Mouse (Mus musculus): ENCODE data around the gene Cluh. TPM values are rescaled to one million over a fixed set of nuclear protein-coding genes. Genes with fewer than 3 reads are reported as not detected.

Cluh gene
- polyA plus RNA-seq, 1 experiment from 2014 or later = 24.6 TPM

DNA sequence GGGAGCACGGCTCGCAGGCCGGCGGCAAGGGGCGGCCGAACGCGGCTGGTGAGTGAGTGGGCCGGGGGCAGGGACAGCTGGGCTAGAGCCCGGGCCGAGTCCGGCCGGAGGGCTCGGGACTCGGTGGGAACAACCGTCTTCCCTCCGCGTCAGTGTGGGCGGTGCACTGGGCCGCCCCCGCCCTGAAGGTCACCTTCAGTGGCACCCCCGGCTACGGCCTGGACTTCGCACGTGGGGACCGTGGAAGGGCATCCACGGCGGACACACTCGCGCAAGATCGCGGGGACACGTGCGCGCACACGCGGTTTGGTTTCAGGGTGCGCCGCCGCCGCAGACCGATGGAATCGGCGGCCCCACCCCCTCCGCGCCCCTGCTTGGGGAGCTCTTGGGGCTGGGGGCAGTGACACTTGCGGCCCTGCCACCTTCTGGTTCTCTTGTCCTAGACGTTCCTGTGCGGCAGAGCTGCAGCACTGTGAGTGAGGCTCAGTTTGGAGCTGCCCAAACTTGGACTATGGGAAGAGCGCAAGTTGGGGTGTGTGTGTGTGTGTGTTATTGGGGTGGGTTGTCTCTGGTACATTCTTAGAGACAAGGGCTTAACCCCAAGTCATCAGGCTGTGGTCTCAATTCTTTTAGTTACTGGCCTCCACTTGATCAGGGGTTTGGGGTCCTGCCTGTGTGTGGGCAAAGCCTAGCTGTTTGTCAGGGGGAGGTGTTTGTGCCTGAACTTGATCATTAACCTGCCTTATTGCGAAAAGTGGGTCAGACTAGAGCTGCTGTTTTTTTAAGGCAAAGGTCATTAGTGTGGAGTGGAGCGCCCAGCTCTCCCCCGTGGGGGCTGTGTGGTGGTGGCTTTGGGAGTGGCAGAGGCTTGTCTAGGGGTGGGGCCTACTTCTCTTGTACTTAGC is 604 bp downstream of the Cluh start:
- ATAC-seq (ENCODE audit: low read depth) = peak; percentile 49
- peak overlapping the region; percentile 97 for H3K4me2 ChIP-seq
- under 1% methylated on average over 53 of the region's 53 CpGs for WGBS (ENCODE audit: insufficient replicate concordance)
- no peaks in the 10 kb centered on the region for H3K9me3 ChIP-seq (replicated peaks)
- peak overlapping the region; percentile 86 for H3K27ac ChIP-seq
- H3K4me1 ChIP-seq (replicated peaks) = peaks cover 57% of the 10 kb centered on the region
- DNase-seq = peak; percentile 31
- peak overlapping the region; percentile 92 for H3K4me3 ChIP-seq (replicated peaks)
- no peaks in the 10 kb centered on the region for H3K27me3 ChIP-seq
- peak overlapping the region; percentile 88 for H3K9ac ChIP-seq
- peaks cover 30% of the 10 kb centered on the region for H3K36me3 ChIP-seq

DNA sequence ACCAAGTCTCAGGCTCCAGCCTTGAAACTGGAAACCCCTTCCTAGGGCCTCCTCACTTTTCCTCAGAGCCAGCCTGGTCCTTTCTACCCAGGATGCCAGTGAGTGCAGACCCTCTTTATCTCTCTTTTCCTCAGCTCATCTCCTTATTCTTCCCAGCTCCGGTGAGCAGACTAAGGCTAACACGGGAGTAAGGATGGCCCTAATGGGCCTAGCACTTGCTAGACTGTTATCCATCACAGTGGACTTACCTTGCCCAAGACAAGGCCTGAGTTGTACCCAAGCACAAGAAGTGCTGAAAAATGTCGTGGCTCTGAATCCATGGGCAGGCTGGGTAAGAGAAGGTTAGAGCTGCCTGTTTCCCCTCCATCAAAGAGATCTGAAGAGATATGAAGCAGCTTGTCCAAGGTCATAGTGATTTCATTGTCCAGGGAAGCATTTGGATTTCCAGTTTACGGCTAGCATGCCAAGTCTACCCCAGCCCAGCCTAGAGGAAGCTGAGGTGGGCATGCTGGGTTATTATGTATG is 1.3 kb downstream of the Cluh start:
- Histone ChIP-seq H3K4me3 (replicated peaks) (peak overlapping the region; percentile 92), H3K9me3 (replicated peaks) (no peaks in the 10 kb centered on the region), H3K36me3 (peaks cover 30% of the 10 kb centered on the region), H3K4me1 (replicated peaks) (peaks cover 60% of the 10 kb centered on the region), H3K27me3 (no peaks in the 10 kb centered on the region), H3K4me2 (peak overlapping the region; percentile 97), H3K27ac (peak overlapping the region; percentile 86), H3K9ac (peak overlapping the region; percentile 88)
- no peak for DNase-seq
- ATAC-seq (ENCODE audit: low read depth) = no peak
- 51% methylated on average over 4 of the region's 4 CpGs for WGBS (ENCODE audit: insufficient replicate concordance)

DNA sequence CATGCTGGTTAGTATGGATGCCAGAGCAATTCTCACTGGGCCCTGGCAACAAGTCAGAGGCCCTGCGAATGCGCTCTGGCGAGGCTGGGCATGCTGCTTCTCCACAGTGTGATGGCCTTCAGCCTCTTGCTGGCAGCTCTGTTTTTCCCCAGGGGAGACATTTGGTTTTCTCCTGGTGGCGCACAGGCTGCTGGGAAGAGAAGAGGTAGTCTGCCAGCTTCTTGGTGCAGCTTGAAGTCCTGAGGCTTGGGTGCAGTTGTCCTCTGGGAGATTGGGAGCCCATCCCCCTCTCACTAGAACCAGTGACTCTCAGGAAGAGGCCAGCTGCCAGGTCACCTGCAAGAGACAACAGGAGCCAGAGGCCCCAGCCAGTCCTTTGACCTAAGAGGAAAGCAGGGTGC is 3.5 kb downstream of the Cluh start:
- DNase-seq = no peak
- Histone ChIP-seq H3K4me1 (replicated peaks) (peaks cover 58% of the 10 kb centered on the region), H3K4me2 (peak overlapping the region; percentile 97), H3K9me3 (replicated peaks) (no peaks in the 10 kb centered on the region), H3K9ac (peak overlapping the region; percentile 10; the same call in 1 of the 2 replicates), H3K36me3 (peaks cover 52% of the 10 kb centered on the region), H3K27me3 (no peaks in the 10 kb centered on the region), H3K27ac (peak overlapping the region; percentile 59), H3K4me3 (replicated peaks) (no peak overlapping the region)
- 83% methylated on average over 4 of the region's 4 CpGs for WGBS (ENCODE audit: insufficient replicate concordance)
- no peak for ATAC-seq (ENCODE audit: low read depth)

DNA sequence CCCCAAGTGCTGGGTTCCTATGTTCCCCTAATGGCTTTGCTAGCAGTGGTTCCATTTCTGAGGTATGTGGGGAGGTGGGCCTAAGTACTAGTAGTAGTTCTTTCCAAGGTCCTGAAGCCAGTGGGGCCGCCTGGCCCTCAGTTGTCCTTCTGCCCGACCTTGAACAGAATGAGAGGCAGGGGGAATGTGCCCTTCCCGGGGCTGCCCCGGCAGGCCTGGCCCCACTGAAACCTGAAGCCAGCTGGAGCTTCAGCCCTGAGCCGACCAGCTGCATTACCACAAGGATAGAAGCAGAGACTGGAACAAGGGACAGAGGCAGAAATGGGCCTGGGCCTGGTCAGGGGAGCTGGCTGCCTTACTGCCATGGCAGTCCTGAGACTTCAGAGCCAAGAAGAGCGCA is 4.1 kb downstream of the Cluh start:
- Histone ChIP-seq H3K4me3 (replicated peaks) (no peak overlapping the region), H3K4me1 (replicated peaks) (peaks cover 52% of the 10 kb centered on the region), H3K27me3 (no peaks in the 10 kb centered on the region), H3K9ac (peak overlapping the region; percentile 10; the same call in 1 of the 2 replicates), H3K4me2 (peak overlapping the region; percentile 97), H3K36me3 (peaks cover 58% of the 10 kb centered on the region), H3K27ac (0 out of 2 replicates have a peak overlapping the region, but pooled peaks have one; percentile 5), H3K9me3 (replicated peaks) (0 out of 2 replicates have a peak, but pooled peaks cover 3% of the 10 kb centered on the region)
- ATAC-seq (ENCODE audit: low read depth) (no peak), DNase-seq (no peak)
- 74% methylated on average over 6 of the region's 6 CpGs for WGBS (ENCODE audit: insufficient replicate concordance)

DNA sequence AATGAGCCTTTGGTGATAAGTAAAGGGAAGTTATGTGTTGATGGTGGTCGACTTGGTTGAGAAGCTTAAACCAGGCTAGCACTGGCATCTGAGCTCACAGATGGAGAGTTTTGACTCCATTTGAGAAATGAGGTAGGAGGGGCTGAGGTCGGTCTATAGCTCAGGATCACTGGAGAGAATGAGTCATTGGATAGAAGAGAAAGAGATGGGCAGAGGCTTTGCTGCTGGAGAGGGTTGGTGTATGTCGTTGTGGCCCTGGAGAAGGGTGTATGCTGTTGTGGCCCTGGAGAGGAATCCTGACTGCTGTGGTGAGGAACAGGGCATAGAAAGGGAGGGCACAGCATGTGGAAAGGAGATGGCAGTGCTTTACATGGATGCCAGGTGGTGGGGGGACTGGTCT is 6.6 kb downstream of the Cluh start:
- no peaks in the 10 kb centered on the region for H3K27me3 ChIP-seq
- H3K4me1 ChIP-seq (replicated peaks) = peaks cover 30% of the 10 kb centered on the region
- 0 out of 2 replicates have a peak, but pooled peaks cover 3% of the 10 kb centered on the region for H3K9me3 ChIP-seq (replicated peaks)
- H3K4me2 ChIP-seq = no peak overlapping the region
- H3K27ac ChIP-seq = no peak overlapping the region
- no peak for DNase-seq
- no peak for ATAC-seq (ENCODE audit: low read depth)
- no peak overlapping the region for H3K4me3 ChIP-seq (replicated peaks)
- WGBS (ENCODE audit: insufficient replicate concordance) = 62% methylated on average over 3 of the region's 3 CpGs
- no peak overlapping the region for H3K9ac ChIP-seq
- H3K36me3 ChIP-seq = peaks cover 83% of the 10 kb centered on the region

DNA sequence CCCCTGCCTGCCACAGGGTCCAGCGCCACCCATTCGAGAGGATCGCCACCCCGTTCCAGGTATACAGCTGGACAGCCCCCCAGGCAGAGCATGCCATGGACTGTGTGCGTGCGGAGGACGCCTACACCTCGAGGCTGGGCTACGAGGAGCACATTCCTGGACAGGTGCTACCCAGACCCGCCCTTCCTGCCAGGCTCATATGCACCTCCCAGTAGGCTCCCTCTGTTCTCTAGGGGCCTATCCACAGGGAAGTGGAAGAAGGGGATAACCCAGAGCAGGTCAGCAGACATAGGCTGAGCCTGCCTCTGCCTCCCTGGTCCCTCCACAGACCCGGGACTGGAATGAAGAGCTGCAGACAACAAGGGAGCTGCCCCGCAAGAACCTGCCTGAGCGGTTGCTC is 11.0 kb downstream of the Cluh start:
- no peak overlapping the region for H3K4me3 ChIP-seq (replicated peaks)
- peaks cover 97% of the 10 kb centered on the region for H3K36me3 ChIP-seq
- H3K9me3 ChIP-seq (replicated peaks) = 0 out of 2 replicates have a peak, but pooled peaks cover 3% of the 10 kb centered on the region
- no peak overlapping the region for H3K4me2 ChIP-seq
- DNase-seq (no peak), ATAC-seq (ENCODE audit: low read depth) (no peak)
- H3K27ac ChIP-seq = no peak overlapping the region
- 0 out of 2 replicates have a peak, but pooled peaks cover under 1% of the 10 kb centered on the region for H3K4me1 ChIP-seq (replicated peaks)
- no peak overlapping the region for H3K9ac ChIP-seq
- no peaks in the 10 kb centered on the region for H3K27me3 ChIP-seq
- WGBS (ENCODE audit: insufficient replicate concordance) = 87% methylated on average over 13 of the region's 13 CpGs

DNA sequence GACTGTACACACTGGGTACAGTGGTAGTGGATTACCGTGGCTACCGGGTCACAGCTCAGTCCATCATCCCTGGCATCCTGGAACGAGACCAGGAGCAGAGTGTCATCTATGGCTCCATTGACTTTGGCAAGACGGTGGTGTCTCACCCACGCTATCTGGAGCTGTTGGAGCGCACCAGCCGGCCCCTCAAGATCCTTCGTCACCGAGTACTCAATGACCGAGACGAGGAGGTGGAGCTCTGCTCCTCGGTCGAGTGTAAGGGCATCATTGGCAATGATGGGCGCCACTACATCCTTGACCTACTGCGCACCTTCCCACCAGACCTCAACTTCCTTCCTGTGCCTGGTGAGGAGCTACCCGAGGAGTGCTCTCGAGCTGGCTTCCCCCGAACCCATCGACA is 12.3 kb downstream of the Cluh start:
- Histone ChIP-seq H3K9ac (no peak overlapping the region), H3K4me3 (replicated peaks) (no peak overlapping the region), H3K36me3 (peaks cover 100% of the 10 kb centered on the region), H3K9me3 (replicated peaks) (0 out of 2 replicates have a peak, but pooled peaks cover 3% of the 10 kb centered on the region), H3K4me2 (no peak overlapping the region), H3K27ac (no peak overlapping the region), H3K27me3 (no peaks in the 10 kb centered on the region), H3K4me1 (replicated peaks) (no peaks in the 10 kb centered on the region)
- DNase-seq = no peak
- WGBS (ENCODE audit: insufficient replicate concordance) = 72% methylated on average over 19 of the region's 19 CpGs
- no peak for ATAC-seq (ENCODE audit: low read depth)

DNA sequence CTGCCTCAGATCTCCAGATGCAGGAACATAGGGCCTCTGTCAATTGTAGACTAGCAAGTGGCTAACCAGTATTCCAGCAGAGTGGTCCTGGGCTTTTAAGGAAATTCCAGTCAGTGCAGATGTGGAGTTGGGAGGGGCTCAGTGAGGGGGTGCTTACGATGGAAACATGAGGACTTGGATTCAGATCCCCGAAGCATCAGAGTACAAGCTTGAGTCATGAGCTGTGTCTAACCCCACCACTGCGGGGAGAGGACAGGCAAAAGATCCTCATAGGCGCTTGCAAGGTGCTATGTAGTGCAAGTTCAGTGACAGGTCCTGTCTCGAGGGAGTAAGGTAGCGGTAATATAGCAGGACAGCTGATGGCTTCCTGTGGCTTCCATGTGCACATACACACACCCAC is 12.9 kb downstream of the Cluh start:
- ATAC-seq (ENCODE audit: low read depth) (no peak), DNase-seq (no peak)
- Histone ChIP-seq H3K4me2 (no peak overlapping the region), H3K9ac (no peak overlapping the region), H3K27ac (no peak overlapping the region), H3K9me3 (replicated peaks) (0 out of 2 replicates have a peak, but pooled peaks cover 3% of the 10 kb centered on the region), H3K4me1 (replicated peaks) (no peaks in the 10 kb centered on the region), H3K4me3 (replicated peaks) (no peak overlapping the region), H3K36me3 (peaks cover 100% of the 10 kb centered on the region), H3K27me3 (no peaks in the 10 kb centered on the region)
- 81% methylated on average over 6 of the region's 6 CpGs for WGBS (ENCODE audit: insufficient replicate concordance)

DNA sequence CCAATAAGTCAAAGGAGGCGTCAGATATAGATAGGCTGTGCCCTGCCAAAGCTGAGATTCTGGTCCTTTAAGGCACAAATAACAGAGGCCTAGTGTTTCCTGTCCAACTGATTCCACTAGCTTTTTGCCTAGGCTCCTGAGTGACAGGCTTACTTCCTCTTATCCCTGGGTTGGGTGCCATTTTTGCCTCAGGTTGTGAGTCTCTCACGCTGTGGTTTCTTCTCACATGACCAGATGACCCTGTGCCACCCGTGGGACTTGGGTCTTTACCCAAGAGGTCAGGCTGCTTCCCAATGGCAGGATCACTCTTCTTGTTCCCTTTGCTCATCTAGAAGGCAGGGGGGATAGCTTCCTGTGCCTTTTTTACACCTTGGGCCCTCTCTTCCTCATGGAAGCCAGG is 15.0 kb downstream of the Cluh start:
- H3K9ac ChIP-seq = no peak overlapping the region
- no peak overlapping the region for H3K4me3 ChIP-seq (replicated peaks)
- no peaks in the 10 kb centered on the region for H3K27me3 ChIP-seq
- H3K4me1 ChIP-seq (replicated peaks) = no peaks in the 10 kb centered on the region
- DNase-seq = no peak
- H3K4me2 ChIP-seq = no peak overlapping the region
- WGBS (ENCODE audit: insufficient replicate concordance) = 53% methylated on average over 3 of the region's 3 CpGs
- ATAC-seq (ENCODE audit: low read depth) = no peak
- H3K36me3 ChIP-seq = peaks cover 100% of the 10 kb centered on the region
- no peak overlapping the region for H3K27ac ChIP-seq
- no peaks in the 10 kb centered on the region for H3K9me3 ChIP-seq (replicated peaks)

DNA sequence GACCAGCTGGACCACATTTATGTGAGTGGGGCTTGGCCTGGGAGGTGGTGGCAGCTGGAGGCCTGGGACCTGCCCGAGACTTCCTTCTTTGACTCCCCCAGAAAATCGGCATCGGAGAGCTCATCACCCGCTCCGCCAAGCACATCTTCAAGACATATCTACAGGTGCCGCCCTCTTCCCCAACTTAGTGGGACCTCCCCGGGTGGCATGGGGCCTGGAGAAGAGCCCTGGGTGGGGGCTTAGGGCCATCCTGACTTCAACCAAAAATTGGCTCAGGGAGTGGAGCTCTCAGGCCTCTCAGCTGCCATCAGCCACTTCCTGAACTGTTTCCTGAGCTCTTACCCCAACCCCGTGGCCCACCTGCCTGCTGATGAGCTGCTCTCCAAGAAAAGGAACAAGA is 15.6 kb downstream of the Cluh start:
- H3K27ac ChIP-seq = no peak overlapping the region

DNA sequence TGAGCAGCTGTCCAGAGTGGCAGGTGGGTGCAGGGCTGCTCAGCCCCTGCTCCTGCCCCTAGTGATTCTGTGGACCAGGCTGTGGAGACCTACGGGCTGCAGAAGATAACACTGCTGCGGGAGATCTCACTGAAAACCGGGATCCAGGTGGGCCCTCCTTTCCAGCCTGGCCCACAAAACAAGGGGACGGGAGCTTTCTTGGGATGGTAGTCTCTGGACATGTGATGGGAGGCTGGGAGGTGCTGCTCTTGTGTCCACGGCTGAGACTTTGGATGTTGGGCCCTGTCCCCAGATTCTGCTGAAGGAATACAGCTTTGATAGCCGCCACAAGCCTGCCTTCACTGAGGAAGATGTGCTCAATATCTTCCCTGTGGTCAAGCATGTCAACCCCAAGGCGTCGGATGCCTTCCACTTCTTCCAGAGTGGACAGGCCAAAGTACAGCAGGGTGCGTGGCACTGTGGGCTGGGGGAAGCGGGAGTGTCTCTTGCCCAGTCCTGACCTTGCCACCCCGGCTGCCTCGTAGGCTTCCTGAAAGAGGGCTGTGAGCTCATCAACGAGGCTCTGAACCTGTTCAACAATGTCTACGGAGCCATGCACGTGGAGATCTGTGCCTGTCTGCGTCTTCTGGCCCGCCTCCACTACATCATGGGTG is 16.5 kb downstream of the Cluh start:
- ATAC-seq (ENCODE audit: low read depth) = no peak
- 85% methylated on average over 17 of the region's 17 CpGs for WGBS (ENCODE audit: insufficient replicate concordance)
- DNase-seq = no peak
- Histone ChIP-seq H3K9ac (no peak overlapping the region), H3K9me3 (replicated peaks) (no peaks in the 10 kb centered on the region), H3K4me3 (replicated peaks) (no peak overlapping the region), H3K4me1 (replicated peaks) (no peaks in the 10 kb centered on the region), H3K27ac (no peak overlapping the region), H3K27me3 (no peaks in the 10 kb centered on the region), H3K36me3 (peaks cover 100% of the 10 kb centered on the region), H3K4me2 (no peak overlapping the region)

More for the DNA sequence above, 15.6 kb downstream of the Cluh start:
- no peak overlapping the region for H3K9ac ChIP-seq
- ATAC-seq (ENCODE audit: low read depth) (no peak), DNase-seq (no peak)
- WGBS (ENCODE audit: insufficient replicate concordance) = 72% methylated on average over 8 of the region's 8 CpGs
- no peaks in the 10 kb centered on the region for H3K9me3 ChIP-seq (replicated peaks)
- H3K4me3 ChIP-seq (replicated peaks) = no peak overlapping the region
- peaks cover 100% of the 10 kb centered on the region for H3K36me3 ChIP-seq
- no peaks in the 10 kb centered on the region for H3K4me1 ChIP-seq (replicated peaks)
- H3K27me3 ChIP-seq = no peaks in the 10 kb centered on the region
- no peak overlapping the region for H3K4me2 ChIP-seq

Measured in liver, embryonic 13.5 days (tissue).